Mouse (Mus musculus) heart, adult 10 weeks (tissue): ENCODE data around the gene Vmn1r90. TPM values are rescaled to one million over a fixed set of nuclear protein-coding genes. Genes with fewer than 3 reads are reported as not detected.

Experiments used
- polyA plus RNA-seq: library from polyadenylated mRNA; stranded (reverse); fragments of 350-450 nt; fragmentation: Illumina TruSeq; extraction: RNeasy Lipid Tissue Mini Kit (QIAGEN cat#74804); gene quantifications from one replicate; pipeline ENCODE4 v1.2.3, GENCODE M21; 2014; ENCODE audit warnings: low read depth, low replicate concordance

Vmn1r90 gene
- not detected for polyA plus RNA-seq

DNA sequence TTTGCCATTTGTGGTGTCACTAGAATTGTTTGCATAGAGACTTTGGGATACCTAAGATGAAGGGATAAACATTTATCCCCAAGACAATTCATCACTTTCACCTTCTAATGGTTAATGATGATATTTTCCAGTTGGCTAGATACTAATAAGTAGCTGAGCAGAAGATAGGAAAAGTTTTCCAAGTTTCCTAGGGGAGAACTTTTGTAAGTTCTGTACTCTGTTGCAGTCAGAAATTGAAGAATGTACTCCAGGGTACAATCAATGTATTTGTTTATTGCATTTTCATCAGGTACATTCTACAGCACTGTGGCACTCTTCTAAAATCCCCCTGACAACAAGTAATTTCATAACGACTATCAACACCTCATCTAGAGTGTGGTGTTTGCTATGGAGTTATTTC, at the start of gene Vmn1r90:
Gene Vmn1r90, minus strand, starts transcription at position 101 of the 400 bp plus-strand sequence.

Other genes starting within 250 kb of the Vmn1r90 start
- gene Obox8, start 229.9 kb downstream of the Vmn1r90 start, polyA plus RNA-seq, result not detected
- 1.2 TPM for gene Sult2a8, start 116.7 kb downstream of the Vmn1r90 start, polyA plus RNA-seq
- gene Sult2a7, start 69.3 kb downstream of the Vmn1r90 start, polyA plus RNA-seq, result not detected
- not detected for gene Obox7, start 96.0 kb upstream of the Vmn1r90 start, polyA plus RNA-seq